Comparison of ENCODE assay signal across 9 mouse cellular contexts in the genomic region with DNA sequence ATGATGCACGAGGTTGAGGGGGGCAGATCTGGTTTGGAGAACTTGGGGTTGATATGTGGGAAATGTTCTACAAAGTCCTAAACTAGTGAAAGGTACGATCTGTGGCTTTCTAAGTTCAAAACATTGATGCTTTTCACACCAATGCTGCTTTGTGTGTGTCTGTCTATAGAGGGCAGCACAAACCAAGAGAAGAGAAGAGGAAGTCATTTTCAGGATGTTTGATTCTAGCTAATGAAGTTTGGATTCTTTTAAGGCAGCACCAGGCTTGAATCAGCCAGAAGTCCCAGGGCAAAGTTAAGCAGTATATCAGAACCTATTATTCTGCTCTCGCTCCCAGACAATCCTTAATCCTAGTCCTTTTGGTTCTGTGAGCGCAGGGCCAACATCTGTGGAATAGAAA. TPM values are rescaled to one million over a fixed set of nuclear protein-coding genes. Genes with fewer than 3 reads are reported as not detected.
DNase-seq lines count a peak whose midpoint lies in the region; ATAC-seq lines count a peak whose summit lies in the region.
"Had no signal": no experiment of that assay in that cellular context is flagged by ENCODE, and none has a peak within 500 bp of the region (broad histone marks: within the 10 kb centered on the region; RNA-seq: fewer than 3 reads in every experiment).

No protein-coding gene starts in this region.

- no peak overlapping the region for H3K4me3 ChIP-seq in kidney, embryonic 15.5 days (replicated peaks)
- H3K4me3 ChIP-seq: midbrain, embryonic 12.5 days had no signal

- no peak overlapping the region for H3K27ac ChIP-seq in kidney, embryonic 15.5 days
- H3K27ac ChIP-seq: midbrain, embryonic 12.5 days had no signal

- no peaks in the 10 kb centered on the region for H3K36me3 ChIP-seq in kidney, embryonic 15.5 days
- H3K36me3 ChIP-seq: midbrain, embryonic 12.5 days had no signal

- no peak overlapping the region for H3K9ac ChIP-seq in kidney, embryonic 15.5 days
- H3K9ac ChIP-seq: midbrain, embryonic 12.5 days had no signal

- WGBS in kidney, embryonic 15.5 days: 36% methylated on average over 4 of the region's 4 CpGs

- no peak overlapping the region for H3K4me2 ChIP-seq in kidney, embryonic 15.5 days
- H3K4me2 ChIP-seq: midbrain, embryonic 12.5 days had no signal

- ATAC-seq in kidney, embryonic 15.5 days (replicated peaks; ENCODE audit: low FRiP score): 0 out of 2 replicates have a peak, but pooled peaks have one; percentile 36
- peak; percentile 73 for ATAC-seq in granulocyte monocyte progenitor cell, adult 5-6 weeks (replicated peaks; ENCODE audit: poor library complexity, severe bottlenecking)
- no peak for ATAC-seq in activated CD4-positive, CD25-positive, alpha-beta regulatory T cell, adult 4 months

- H3K27me3 ChIP-seq in kidney, embryonic 15.5 days: peaks cover 40% of the 10 kb centered on the region

- H3K9me3 ChIP-seq in kidney, embryonic 15.5 days (replicated peaks): no peaks in the 10 kb centered on the region
- H3K9me3 ChIP-seq: midbrain, embryonic 12.5 days had no signal

- H3K4me1 ChIP-seq in kidney, embryonic 15.5 days: no peaks in the 10 kb centered on the region
- H3K4me1 ChIP-seq: midbrain, embryonic 12.5 days had no signal

- no peak for DNase-seq in kidney, adult 8-10 months
- peak; percentile 55 for DNase-seq in 416B (ENCODE audit: low read depth)
- peak; percentile 33 for DNase-seq in CD4-positive helper T cell, adult 2 months (ENCODE audit: low read depth, low spot score)
- DNase-seq in yolk sac, embryonic 10.5 days (ENCODE audit: low spot score): no peak
- DNase-seq in frontal cortex, postnatal 25 days (ENCODE audit: low spot score in 2 of 2): no peak

RNA-seq across cellular contexts. Expression of gene Armcx1, which starts 12.0 kb away (rescaled TPM):
- 50.5 and 55.0 TPM in 2 replicates for polyA plus RNA-seq in kidney, embryonic 15.5 days (2015; fragmentation: Nextera tagmentation; extraction: Ambion mirVana)
- 5.3 and 10.4 TPM in 2 replicates for total RNA-seq in granulocyte monocyte progenitor cell, adult 5-6 weeks (2014; fragmentation: Nextera tagmentation)
- total RNA-seq in granulocyte monocyte progenitor cell, adult 5-6 weeks (2017): 4.8 and 11.5 TPM in 2 replicates
- 1 to 10 TPM; 1.3 to 2.2 TPM for polyA plus RNA-seq in activated CD4-positive, CD25-positive, alpha-beta regulatory T cell, adult 4 months (2017; shearing (Covaris generic))

RNA-seq across cellular contexts. Expression of gene Armcx6, which starts 21.4 kb away (rescaled TPM):
- polyA plus RNA-seq in kidney, embryonic 15.5 days (2015; fragmentation: Nextera tagmentation; extraction: Ambion mirVana): 22.6 and 22.9 TPM in 2 replicates
- 1.4 and 5.2 TPM in 2 replicates for total RNA-seq in granulocyte monocyte progenitor cell, adult 5-6 weeks (2014; fragmentation: Nextera tagmentation)
- 2.8 and 4.5 TPM in 2 replicates for total RNA-seq in granulocyte monocyte progenitor cell, adult 5-6 weeks (2017)
- polyA plus RNA-seq in activated CD4-positive, CD25-positive, alpha-beta regulatory T cell, adult 4 months (2017; shearing (Covaris generic)): 1 to 10 TPM in 1 of 2 experiments, under 1 TPM in 1; 0.93 to 2.3 TPM

RNA-seq across cellular contexts. Expression of gene Armcx3, which starts 26.6 kb away (rescaled TPM):
- polyA plus RNA-seq in kidney, embryonic 15.5 days (2015; fragmentation: Nextera tagmentation; extraction: Ambion mirVana): 61.5 and 63.5 TPM in 2 replicates
- 27.7 and 30.1 TPM in 2 replicates for total RNA-seq in granulocyte monocyte progenitor cell, adult 5-6 weeks (2014; fragmentation: Nextera tagmentation)
- total RNA-seq in granulocyte monocyte progenitor cell, adult 5-6 weeks (2017): 29.2 and 32.9 TPM in 2 replicates
- 10 to 100 TPM in 1 of 2 experiments, 1 to 10 TPM in 1; 5.9 to 11.8 TPM for polyA plus RNA-seq in activated CD4-positive, CD25-positive, alpha-beta regulatory T cell, adult 4 months (2017; shearing (Covaris generic))

RNA-seq across cellular contexts. Expression of gene Armcx4, which starts 43.5 kb away (rescaled TPM):
- 4.5 and 4.6 TPM in 2 replicates for polyA plus RNA-seq in kidney, embryonic 15.5 days (2015; fragmentation: Nextera tagmentation; extraction: Ambion mirVana)
- total RNA-seq in granulocyte monocyte progenitor cell, adult 5-6 weeks (2014; fragmentation: Nextera tagmentation): 3.8 and 6.1 TPM in 2 replicates
- total RNA-seq in granulocyte monocyte progenitor cell, adult 5-6 weeks (2017): 5.3 and 5.7 TPM in 2 replicates
- 1 to 10 TPM in 1 of 2 experiments, under 1 TPM in 1; 0.82 to 1.2 TPM for polyA plus RNA-seq in activated CD4-positive, CD25-positive, alpha-beta regulatory T cell, adult 4 months (2017; shearing (Covaris generic))

Comparison
In these comparisons a context has a peak if more than half of its experiments do, and no peak if none do; other contexts are left out.
1. DNase-seq: peak in 416B (single experiment) and CD4-positive helper T cell, adult 2 months (single experiment); none in kidney, adult 8-10 months (0 of 2), yolk sac, embryonic 10.5 days (single experiment) and frontal cortex, postnatal 25 days (0 of 2).
2. RNA of gene Armcx1, which starts 12.0 kb away (polyA plus RNA-seq): 50.5 to 55.0 TPM in kidney, embryonic 15.5 days; 1.3 to 2.2 TPM in activated CD4-positive, CD25-positive, alpha-beta regulatory T cell, adult 4 months; every median in the first group is over 10 times any median in the second.